Mouse (Mus musculus): Measurements from ENCODE around the gene Stpg1. TPM values are rescaled to one million over a fixed set of nuclear protein-coding genes. Genes with fewer than 3 reads are reported as not detected.

The Stpg1 gene
- total RNA-seq, 2 experiments from 2014 or later: not detected

DNA sequence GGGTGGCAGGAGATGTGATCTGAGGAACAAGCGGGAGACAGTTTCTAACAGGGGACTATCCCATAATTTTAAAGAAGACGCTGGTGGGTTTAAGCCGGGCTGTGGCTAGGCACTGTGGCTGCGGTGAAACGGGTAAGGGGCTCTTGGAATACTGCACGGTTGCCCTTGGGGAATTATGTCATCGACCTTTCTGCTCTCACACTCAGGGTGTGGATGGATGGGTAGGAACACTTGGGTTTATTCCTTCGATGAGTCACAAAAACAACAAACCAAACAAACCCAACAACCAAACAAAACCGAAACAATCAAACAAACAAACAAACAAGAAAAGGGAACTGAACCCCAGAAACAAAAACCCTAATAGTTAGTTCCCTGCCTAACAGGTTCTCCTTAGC is 804 bp downstream of the Stpg1 start:
- H3K27ac ChIP-seq: no peak overlapping the region
- H3K4me3 ChIP-seq: peak overlapping the region; percentile 91
- TF ChIP-seq CTCF (IDR thresholded peaks at IDR 0.05): no peak
- intact Hi-C loops (cut with DNase I): loop anchor here (2.0 kb wide), 1 partner anchor 61 kb away; no protein-coding TSS in a partner anchor
- DNase-seq: no peak

- no peak overlapping the region for H3K4me3 ChIP-seq
- intact Hi-C loops (cut with DNase I): loop anchor here (2.0 kb wide), 1 partner anchor 61 kb away; no protein-coding TSS in a partner anchor
- peak; percentile 66 for DNase-seq
- no peak for TF ChIP-seq CTCF (IDR thresholded peaks at IDR 0.05)
- H3K27ac ChIP-seq: no peak overlapping the region
Measured at GRCm38 (mm10) chr4:135495810-135496209, 1.2 kb downstream of the Stpg1 start.

DNA sequence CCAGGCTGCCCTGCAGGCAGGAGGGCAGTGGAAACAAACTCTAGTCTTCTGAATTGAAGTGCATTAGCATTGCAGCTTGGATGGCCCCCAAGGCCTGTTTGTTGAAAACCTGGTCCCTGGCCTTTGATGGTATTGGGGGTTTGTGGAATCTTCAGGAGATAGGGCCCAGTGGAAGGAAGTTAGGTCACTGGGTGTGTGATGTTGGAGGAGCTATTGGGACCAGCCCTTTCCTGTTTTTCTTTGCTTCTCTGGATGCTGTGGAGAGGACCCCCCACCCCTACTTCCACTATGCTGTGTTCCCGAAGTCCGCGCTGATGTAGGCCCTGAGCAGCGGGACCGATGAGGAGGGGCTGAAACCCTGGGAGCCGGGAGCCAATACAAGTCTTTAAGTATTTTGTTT is 3.5 kb downstream of the Stpg1 start:
- Histone ChIP-seq H3K27ac (peak overlapping the region; percentile 35; the same call in 1 of the 2 replicates), H3K4me3 (no peak overlapping the region)
- DNase-seq: no peak
- intact Hi-C loops (cut with DNase I): no loop called here
- no peak for TF ChIP-seq CTCF (IDR thresholded peaks at IDR 0.05)

DNA sequence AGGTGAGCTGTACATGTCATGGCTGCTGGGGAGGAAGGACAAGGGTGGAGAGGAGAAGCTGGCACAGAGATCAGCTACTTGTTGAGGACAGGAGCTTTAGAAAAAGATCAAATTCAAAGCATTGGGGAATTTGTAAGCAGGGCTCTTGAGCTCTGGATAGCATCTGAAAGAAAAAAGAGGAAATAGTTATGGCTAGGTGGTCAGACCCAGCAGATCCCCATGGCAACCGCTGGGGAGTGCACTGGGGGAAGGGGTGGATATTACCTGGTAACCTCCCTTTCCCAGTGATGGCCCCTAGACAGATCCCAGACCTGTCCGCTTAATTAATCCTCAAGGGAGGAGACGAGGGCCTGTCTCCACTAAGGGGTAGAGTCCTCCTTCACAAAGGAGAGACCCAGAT is 5.2 kb downstream of the Stpg1 start:
- Histone ChIP-seq H3K27ac (no peak overlapping the region), H3K4me3 (no peak overlapping the region)
- DNase-seq: no peak
- no peak for TF ChIP-seq CTCF (IDR thresholded peaks at IDR 0.05)
- intact Hi-C loops (cut with DNase I): no loop called here

- Histone ChIP-seq H3K4me3 (no peak overlapping the region), H3K27ac (no peak overlapping the region)
- no peak for DNase-seq
- no peak for TF ChIP-seq CTCF (IDR thresholded peaks at IDR 0.05)
- intact Hi-C loops (cut with DNase I): no loop called here
Measured at GRCm38 (mm10) chr4:135501587-135501986, 7.0 kb downstream of the Stpg1 start.

- TF ChIP-seq CTCF (IDR thresholded peaks at IDR 0.05): no peak
- Histone ChIP-seq H3K27ac (no peak overlapping the region), H3K4me3 (no peak overlapping the region)
- intact Hi-C loops (cut with DNase I): no loop called here
- DNase-seq: no peak
Measured at GRCm38 (mm10) chr4:135505794-135506193, 11.2 kb downstream of the Stpg1 start.

- peak overlapping the region; percentile 42 for H3K4me3 ChIP-seq
- intact Hi-C loops (cut with DNase I): no loop called here
Measured at GRCm38 (mm10) chr4:135507547-135508350, 13.2 kb downstream of the Stpg1 start.

DNA sequence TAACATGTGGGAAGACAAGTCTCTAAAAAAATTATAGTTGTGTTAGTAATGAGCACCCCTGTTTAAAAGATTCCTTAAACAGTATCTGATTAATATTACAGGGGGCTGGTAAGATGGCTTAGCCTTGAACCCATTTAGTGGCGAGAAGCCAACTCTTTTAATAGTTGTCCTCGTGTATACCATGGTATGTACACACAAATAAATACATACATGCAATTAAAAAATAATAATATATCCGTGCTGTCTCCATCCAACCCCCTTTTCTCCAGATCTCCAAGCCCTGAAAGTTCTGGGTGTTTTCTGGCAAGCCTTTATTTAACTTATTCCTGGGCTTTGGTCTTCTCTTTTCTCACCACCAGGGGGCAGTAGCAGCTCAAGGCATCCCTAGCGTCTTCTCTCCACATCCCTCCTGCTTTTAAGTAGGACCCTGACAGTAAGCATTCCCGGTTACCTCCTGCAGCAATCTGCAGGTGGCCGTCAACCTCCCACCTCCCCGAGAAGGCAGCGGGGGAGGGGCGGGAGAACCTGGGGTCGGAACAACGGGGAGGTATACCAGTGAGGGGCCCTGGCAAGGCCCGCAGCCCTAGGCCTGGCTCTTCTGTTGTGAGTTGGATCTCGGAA is 13.9 kb downstream of the Stpg1 start:
- intact Hi-C loops (cut with DNase I): no loop called here
- DNase-seq: peak; percentile 58
- TF ChIP-seq CTCF (IDR thresholded peaks at IDR 0.05): peak; percentile 89
- Histone ChIP-seq H3K27ac (no peak overlapping the region), H3K4me3 (no peak overlapping the region)

More at GRCm38 (mm10) chr4:135507547-135508350, 13.2 kb downstream of the Stpg1 start:
- DNase-seq: peak; percentile 43
- TF ChIP-seq CTCF (IDR thresholded peaks at IDR 0.05): peak; percentile 64
- H3K27ac ChIP-seq: no peak overlapping the region

- DNase-seq: no peak
- no peak for TF ChIP-seq CTCF (IDR thresholded peaks at IDR 0.05)
- Histone ChIP-seq H3K4me3 (no peak overlapping the region), H3K27ac (no peak overlapping the region)
- intact Hi-C loops (cut with DNase I): no loop called here
Measured at GRCm38 (mm10) chr4:135509515-135509914, 14.9 kb downstream of the Stpg1 start.

GRCm38 (mm10) chr4:135513865-135514264 is 19.3 kb downstream of the Stpg1 start:
- Histone ChIP-seq H3K4me3 (no peak overlapping the region), H3K27ac (no peak overlapping the region)
- DNase-seq: peak; percentile 2
- TF ChIP-seq CTCF (IDR thresholded peaks at IDR 0.05): no peak
- intact Hi-C loops (cut with DNase I): no loop called here

GRCm38 (mm10) chr4:135514925-135515324 is 20.3 kb downstream of the Stpg1 start:
- TF ChIP-seq CTCF (IDR thresholded peaks at IDR 0.05): no peak
- intact Hi-C loops (cut with DNase I): no loop called here
- H3K27ac ChIP-seq: no peak overlapping the region
- no peak for DNase-seq
- no peak overlapping the region for H3K4me3 ChIP-seq

DNA sequence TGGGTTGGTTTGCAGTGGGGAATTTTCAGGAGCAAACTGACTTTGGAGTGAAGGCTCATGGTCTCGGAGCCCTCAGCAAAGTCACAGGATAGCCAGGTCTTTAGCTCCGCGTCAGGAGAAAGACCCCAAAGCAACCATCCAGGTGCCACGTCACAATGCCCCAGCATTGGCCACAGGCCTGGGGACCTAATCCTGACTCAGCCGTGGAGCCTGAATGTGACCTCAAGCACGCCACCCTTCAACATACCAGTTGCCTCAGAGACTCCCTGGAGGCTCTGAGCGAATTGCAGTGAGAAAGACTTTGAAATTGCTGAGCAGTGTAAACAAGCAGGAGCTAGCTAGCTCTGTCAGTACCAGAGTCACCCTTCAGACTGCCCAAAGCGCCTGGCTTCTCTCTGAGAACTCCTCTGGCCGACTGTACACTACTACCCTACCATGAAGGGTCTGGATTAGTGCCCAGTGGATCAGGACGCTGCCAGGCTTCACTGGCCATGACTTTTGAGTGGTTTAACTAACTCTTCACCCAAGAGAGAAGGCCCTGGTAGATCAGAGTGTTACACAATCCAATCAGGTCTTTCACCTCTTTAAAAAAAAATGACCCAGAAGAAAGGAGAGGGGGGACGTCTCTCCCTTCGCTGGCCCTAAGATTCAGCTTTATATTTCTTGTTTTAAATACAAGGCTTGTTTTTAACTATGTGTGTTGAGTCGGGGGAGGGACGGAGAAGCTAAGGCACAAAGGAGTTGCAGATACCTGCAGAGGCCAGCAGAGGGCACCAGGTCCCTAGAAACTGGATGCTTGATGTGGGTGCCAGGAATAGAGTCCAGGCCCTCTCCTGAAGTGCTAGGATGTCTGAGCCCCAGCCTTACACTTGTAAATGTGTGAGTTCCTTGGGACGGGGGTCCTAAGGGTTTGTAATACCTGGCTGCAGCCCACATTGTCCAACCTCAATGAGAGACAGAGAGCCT is 22.0 kb downstream of the Stpg1 start:
- intact Hi-C loops (cut with DNase I): loop anchor here (1.0 kb wide), 1 partner anchor 151 kb away; no protein-coding TSS in a partner anchor
- H3K27ac ChIP-seq: no peak overlapping the region
- peak; percentile 88 for TF ChIP-seq CTCF (IDR thresholded peaks at IDR 0.05)
- peak; percentile 70 for DNase-seq
- no peak overlapping the region for H3K4me3 ChIP-seq
